Mouse (Mus musculus): ENCODE data around the gene Cacnb4.

Gene Cacnb4

GRCm38 (mm10) chr2:52654541-52654940 is 22.1 kb downstream of the Cacnb4 start:
- ATAC-seq (ENCODE audit: insufficient number of reproducible peaks, low FRiP score, low TSS enrichment), result no peak

GRCm38 (mm10) chr2:52651547-52651946 is 25.1 kb downstream of the Cacnb4 start:
- ATAC-seq (ENCODE audit: insufficient number of reproducible peaks, low FRiP score, low TSS enrichment), result no peak

DNA sequence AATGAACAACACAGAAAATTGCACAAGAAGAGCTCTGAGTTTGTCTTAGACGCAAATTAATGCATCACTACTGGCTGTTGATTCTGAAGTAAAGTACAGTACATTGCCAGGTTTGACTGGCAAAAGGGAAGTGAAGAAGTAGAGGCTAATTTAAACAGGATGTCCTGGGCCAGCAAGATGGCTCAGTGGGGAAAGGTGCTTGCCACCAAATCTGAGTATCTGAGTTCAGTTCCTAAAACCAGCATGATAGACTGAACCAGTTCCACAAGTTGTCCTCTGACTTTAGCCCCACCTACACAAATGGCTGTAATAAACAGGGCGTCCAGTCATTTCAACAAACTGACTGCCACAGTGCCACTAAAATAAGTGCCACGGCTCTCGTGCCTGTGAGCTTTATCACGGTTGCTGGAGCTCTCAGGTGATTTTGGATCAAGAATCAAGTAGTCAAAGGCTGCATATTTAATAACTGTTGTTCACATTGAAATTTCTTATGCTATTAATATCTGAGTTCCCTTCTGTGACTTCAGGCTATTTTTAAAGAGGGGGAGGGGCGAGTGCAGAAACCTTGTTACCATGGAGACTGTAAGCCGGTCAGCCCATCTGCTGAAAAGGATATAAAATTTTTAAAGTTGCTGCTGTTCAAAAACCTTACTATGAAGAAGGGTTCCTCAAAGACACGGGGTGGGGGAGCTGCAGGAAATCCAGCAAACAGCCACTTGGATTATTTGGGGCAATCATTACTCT is 29.2 kb downstream of the Cacnb4 start:
- ATAC-seq (ENCODE audit: insufficient number of reproducible peaks, low FRiP score, low TSS enrichment), result peak; percentile 32; the same call in 1 of the 2 replicates

GRCm38 (mm10) chr2:52643657-52644056 is 33.0 kb downstream of the Cacnb4 start:
- ATAC-seq (ENCODE audit: insufficient number of reproducible peaks, low FRiP score, low TSS enrichment), result no peak

- no peak for ATAC-seq (ENCODE audit: insufficient number of reproducible peaks, low FRiP score, low TSS enrichment)
Observed at GRCm38 (mm10) chr2:52639530-52639875, 37.1 kb downstream of the Cacnb4 start.

DNA sequence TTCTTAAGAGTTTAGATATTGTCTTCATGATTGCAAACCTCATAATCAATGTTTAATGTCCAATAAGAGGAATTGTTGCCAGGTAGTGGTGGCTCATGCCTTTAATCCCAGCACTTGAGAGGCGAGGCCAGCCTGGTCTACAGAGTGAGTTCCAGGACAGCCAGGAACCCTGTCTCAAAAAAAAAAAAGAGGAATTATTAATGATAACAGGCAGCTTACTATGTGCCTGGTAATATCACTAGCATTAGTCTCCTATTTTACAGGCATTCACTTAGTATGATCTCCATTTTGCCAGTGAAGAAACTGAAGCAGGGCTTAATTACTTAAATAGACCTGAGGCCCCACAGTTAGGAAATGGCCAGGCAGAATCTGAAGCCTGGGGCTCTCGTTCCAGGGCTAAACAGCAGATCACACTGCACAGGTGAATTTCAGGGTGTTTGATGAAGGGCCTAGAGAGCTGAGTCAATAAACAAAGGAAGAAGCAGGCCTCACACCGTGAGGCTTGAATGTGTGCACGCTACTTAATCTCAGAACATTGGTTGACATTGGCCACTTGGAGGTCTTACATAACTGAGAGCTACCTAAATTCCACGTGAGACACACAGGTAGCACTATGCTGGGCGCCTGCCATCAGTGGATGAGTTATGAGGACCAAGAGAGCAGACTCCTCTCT is 37.6 kb downstream of the Cacnb4 start:
- ATAC-seq (ENCODE audit: insufficient number of reproducible peaks, low FRiP score, low TSS enrichment), result peak; percentile 24; the same call in 1 of the 2 replicates

DNA sequence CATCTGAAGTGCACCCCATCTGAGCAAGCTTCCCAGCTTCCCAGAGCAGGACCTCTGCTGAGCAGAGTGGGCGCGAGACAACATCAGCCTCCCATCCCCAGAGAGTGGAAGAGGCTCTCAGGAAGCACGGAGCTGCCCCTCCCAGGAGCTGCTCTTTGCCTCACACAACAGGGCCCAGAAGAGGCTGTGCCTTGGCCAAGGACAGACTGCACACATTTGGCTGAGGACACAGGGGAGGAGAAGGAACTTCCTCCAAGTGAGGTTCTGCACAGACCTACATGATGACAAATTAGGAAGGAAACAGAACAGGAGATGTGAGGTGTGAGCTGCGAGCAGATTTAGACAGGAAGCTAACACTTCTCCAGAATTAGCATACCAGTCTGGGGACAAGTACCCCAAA is 38.4 kb downstream of the Cacnb4 start:
- ATAC-seq (ENCODE audit: insufficient number of reproducible peaks, low FRiP score, low TSS enrichment), result peak; percentile 77

GRCm38 (mm10) chr2:52636051-52636450 is 40.6 kb downstream of the Cacnb4 start:
- no peak for ATAC-seq (ENCODE audit: insufficient number of reproducible peaks, low FRiP score, low TSS enrichment)

DNA sequence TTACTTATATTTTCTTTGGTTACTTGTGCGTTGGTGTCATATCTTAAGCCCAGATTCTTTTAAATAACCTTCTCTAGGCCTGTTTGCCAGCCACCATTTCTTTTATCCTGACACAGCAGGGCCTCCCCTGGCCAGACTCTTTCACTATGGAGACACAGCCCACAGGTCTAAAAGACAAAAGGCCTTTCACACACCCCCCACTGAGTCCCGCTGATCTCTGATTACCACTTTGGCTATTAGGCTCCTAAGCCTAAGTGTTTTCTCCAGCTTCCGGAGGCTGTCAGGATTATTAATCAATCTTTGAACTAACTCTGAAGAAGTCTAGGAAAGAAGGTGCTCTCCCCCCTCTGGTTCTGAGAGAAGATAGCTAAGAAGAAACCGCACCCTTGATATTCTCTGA is 41.3 kb downstream of the Cacnb4 start:
- no peak for ATAC-seq (ENCODE audit: insufficient number of reproducible peaks, low FRiP score, low TSS enrichment)

GRCm38 (mm10) chr2:52632880-52633279 is 43.8 kb downstream of the Cacnb4 start:
- peak; percentile 74 for ATAC-seq (ENCODE audit: insufficient number of reproducible peaks, low FRiP score, low TSS enrichment)

DNA sequence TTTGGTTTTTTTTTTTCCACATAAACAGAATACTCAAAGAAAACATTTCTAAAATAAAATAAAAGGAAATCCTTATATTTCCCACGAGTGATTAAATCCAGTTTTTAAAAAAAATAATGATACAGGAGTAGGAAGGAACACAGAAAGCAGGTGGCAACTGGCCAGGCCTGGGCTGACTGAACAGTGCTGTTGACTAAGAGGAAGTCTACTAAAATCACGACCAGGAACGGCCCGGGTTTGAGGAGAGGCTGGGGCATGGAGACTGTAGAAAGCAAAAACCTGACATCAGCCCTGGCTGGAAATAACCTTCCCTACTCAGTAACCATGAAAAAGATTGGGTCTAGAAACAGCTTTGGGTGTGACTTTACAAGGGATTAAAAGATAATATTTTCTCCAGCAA is 48.4 kb downstream of the Cacnb4 start:
- no peak for ATAC-seq (ENCODE audit: insufficient number of reproducible peaks, low FRiP score, low TSS enrichment)

GRCm38 (mm10) chr2:52626266-52626665 is 50.4 kb downstream of the Cacnb4 start:
- no peak for ATAC-seq (ENCODE audit: insufficient number of reproducible peaks, low FRiP score, low TSS enrichment)

DNA sequence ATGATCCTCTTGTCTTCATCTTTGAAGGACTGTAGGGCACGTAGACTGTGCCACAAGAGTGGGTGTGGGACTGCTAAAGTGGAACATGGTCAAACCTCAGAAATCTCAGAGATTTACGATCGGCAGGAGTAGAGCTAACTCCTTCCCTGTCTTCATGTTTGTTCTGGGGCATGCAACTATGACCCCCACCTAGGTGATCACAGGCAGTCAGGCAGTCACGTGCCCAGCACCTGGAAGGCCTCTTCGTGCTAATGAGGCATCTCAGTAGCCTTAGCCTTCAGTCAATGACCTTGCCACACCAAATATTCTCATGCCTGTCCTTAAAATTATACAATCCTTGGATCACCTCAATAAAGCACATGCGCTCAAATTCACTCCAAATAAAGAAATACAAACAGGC is 50.9 kb downstream of the Cacnb4 start:
- no peak for ATAC-seq (ENCODE audit: insufficient number of reproducible peaks, low FRiP score, low TSS enrichment)

GRCm38 (mm10) chr2:52623921-52624404 is 52.7 kb downstream of the Cacnb4 start:
- no peak for ATAC-seq (ENCODE audit: insufficient number of reproducible peaks, low FRiP score, low TSS enrichment)

GRCm38 (mm10) chr2:52623461-52623860 is 53.2 kb downstream of the Cacnb4 start:
- no peak for ATAC-seq (ENCODE audit: insufficient number of reproducible peaks, low FRiP score, low TSS enrichment)

GRCm38 (mm10) chr2:52622616-52623015 is 54.0 kb downstream of the Cacnb4 start:
- ATAC-seq (ENCODE audit: insufficient number of reproducible peaks, low FRiP score, low TSS enrichment), result no peak

GRCm38 (mm10) chr2:52619406-52619974 is 57.1 kb downstream of the Cacnb4 start:
- no peak for ATAC-seq (ENCODE audit: insufficient number of reproducible peaks, low FRiP score, low TSS enrichment)

GRCm38 (mm10) chr2:52618804-52619203 is 57.8 kb downstream of the Cacnb4 start:
- ATAC-seq (ENCODE audit: insufficient number of reproducible peaks, low FRiP score, low TSS enrichment), result no peak

GRCm38 (mm10) chr2:52615429-52615828 is 61.2 kb downstream of the Cacnb4 start:
- ATAC-seq (ENCODE audit: insufficient number of reproducible peaks, low FRiP score, low TSS enrichment), result peak; percentile 67

DNA sequence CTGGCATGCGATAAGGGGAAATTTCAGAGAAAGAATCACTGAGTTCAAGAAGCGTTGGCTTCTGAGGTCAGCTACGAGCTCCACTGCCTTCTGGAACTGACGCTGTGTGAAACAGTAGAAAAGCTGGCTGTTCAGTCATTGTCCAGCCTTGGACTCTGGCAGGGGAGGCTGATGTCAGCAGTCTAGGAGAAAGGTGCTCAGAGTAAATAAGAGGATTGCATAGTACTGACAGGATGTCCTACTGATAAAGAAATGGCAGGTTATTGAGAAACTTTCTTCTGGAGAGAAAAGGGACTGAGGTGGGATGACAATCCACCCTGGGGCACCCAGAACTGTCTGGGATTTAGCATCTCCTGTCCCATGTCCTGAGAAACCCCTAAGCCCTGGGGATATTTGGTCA is 62.7 kb downstream of the Cacnb4 start:
- no peak for ATAC-seq (ENCODE audit: insufficient number of reproducible peaks, low FRiP score, low TSS enrichment)

DNA sequence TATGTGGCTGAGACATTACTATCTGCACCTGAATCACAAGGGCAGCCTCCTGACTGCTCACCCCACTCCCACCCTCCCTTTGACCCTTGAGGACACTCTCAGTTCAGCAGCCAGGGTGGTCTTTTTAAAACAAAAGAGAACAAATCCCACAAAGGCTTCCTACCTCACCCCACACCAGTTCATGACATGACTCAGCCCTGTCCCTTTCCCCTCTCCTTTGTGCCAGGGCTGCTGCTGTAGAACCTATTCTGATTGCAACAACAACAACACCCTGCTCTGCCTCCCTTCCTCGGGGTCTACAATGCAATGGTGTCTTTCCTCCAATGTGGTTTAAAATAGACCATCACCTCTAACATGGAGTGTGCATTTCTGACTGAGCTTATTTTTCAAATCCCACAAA is 67.1 kb downstream of the Cacnb4 start:
- no peak for ATAC-seq (ENCODE audit: insufficient number of reproducible peaks, low FRiP score, low TSS enrichment)
